Mouse (Mus musculus) myocyte (in vitro differentiated cells): ENCODE measurements around the gene Me3. TPM values are rescaled to one million over a fixed set of nuclear protein-coding genes. Genes with fewer than 3 reads are reported as not detected.
A peak's percentile ranks its signal among the peaks of the same experiment; 100 is the strongest.

Experiments used
- H3K27me3 ChIP-seq: one replicate; pipeline ENCODE4 v1.6.1; 2011; ENCODE audit not compliant: control insufficient read depth, insufficient read depth, insufficient read length
- H3K36me3 ChIP-seq: one replicate; pipeline ENCODE4 v1.6.1; 2011; ENCODE audit not compliant: control insufficient read depth, insufficient read depth
- H3K4me2 ChIP-seq: one replicate; pipeline ENCODE4 v1.6.1; 2011; ENCODE audit warnings: low read depth, control low read depth
- H3K4me3 ChIP-seq: one replicate; pipeline ENCODE4 v1.5.1; 2011; ENCODE audit warnings: mild to moderate bottlenecking, control low read depth, moderate library complexity
- H3K79me2 ChIP-seq: one replicate; pipeline ENCODE4 v1.6.1; 2011; ENCODE audit not compliant: control insufficient read depth, insufficient read depth
- H3ac ChIP-seq: one replicate; pipeline ENCODE4 v1.6.1; 2011; ENCODE audit not compliant: control insufficient read depth, insufficient read length
- CEBPB ChIP-seq: IDR thresholded peaks from 2 replicates; pipeline ENCODE4 v1.6.1; 2011; ENCODE audit warnings: mild to moderate bottlenecking, moderate library complexity; ENCODE audit not compliant: poor library complexity, insufficient read depth, severe bottlenecking
- E2F4 ChIP-seq: IDR thresholded peaks from one replicate; pipeline ENCODE4 v1.6.1; 2011; ENCODE audit warnings: mild to moderate bottlenecking, control low read depth, moderate library complexity; ENCODE audit not compliant: insufficient read depth
- MAX ChIP-seq: IDR thresholded peaks from one replicate; pipeline ENCODE4 v1.6.1; 2011; ENCODE audit warnings: low read depth, mild to moderate bottlenecking, control low read depth
- MYOD1 ChIP-seq, 3 experiments: IDR thresholded peaks; one replicate each; pipeline ENCODE4 v1.6.1; 2011; ENCODE audit warnings: control low read depth in 2 of 3, low read depth in 2 of 3, mild to moderate bottlenecking in 2 of 3, moderate library complexity in 1 of 3; ENCODE audit not compliant: insufficient read length in 2 of 3, control insufficient read depth in 1 of 3
- MYOG ChIP-seq, 3 experiments: IDR thresholded peaks; one replicate each; pipeline ENCODE4 v1.6.1; 2011; ENCODE audit warnings: control low read depth in 2 of 3, low read depth in 2 of 3, mild to moderate bottlenecking in 2 of 3; ENCODE audit not compliant: insufficient read length in 2 of 3, control insufficient read depth in 1 of 3, insufficient read depth in 1 of 3
- POLR2A ChIP-seq: IDR thresholded peaks from one replicate; pipeline ENCODE4 v1.6.1; 2011; ENCODE audit warnings: low read depth, mild to moderate bottlenecking, control low read depth, moderate library complexity; ENCODE audit not compliant: insufficient read length
- POLR2AphosphoS2 ChIP-seq: IDR thresholded peaks from one replicate; pipeline ENCODE4 v1.6.1; 2011; ENCODE audit warnings: low read depth, control low read depth; ENCODE audit not compliant: insufficient read length
- REST ChIP-seq: IDR thresholded peaks from one replicate; pipeline ENCODE4 v1.6.1; 2011; ENCODE audit warnings: mild to moderate bottlenecking, control low read depth, moderate library complexity; ENCODE audit not compliant: insufficient read depth, insufficient read length
- SRF ChIP-seq: IDR thresholded peaks from one replicate; pipeline ENCODE4 v1.6.1; 2011; ENCODE audit warnings: low read depth; ENCODE audit not compliant: control insufficient read depth, insufficient read length
- TCF12 ChIP-seq: IDR thresholded peaks from one replicate; pipeline ENCODE4 v1.6.1; 2011; ENCODE audit warnings: mild to moderate bottlenecking, control low read depth; ENCODE audit not compliant: poor library complexity, insufficient read depth, severe bottlenecking
- TCF3 ChIP-seq: IDR thresholded peaks from one replicate; pipeline ENCODE4 v1.6.1; 2011; ENCODE audit warnings: low read depth, control low read depth; ENCODE audit not compliant: insufficient read length
- USF1 ChIP-seq: IDR thresholded peaks from one replicate; pipeline ENCODE4 v1.6.1; 2011; ENCODE audit warnings: low read depth, mild to moderate bottlenecking, control low read depth, moderate library complexity
- polyA plus RNA-seq: library from polyadenylated mRNA; unstranded; fragments of >200 nt; fragmentation: generic; extraction: Trizol; gene quantifications from one replicate; pipeline ENCODE4 v1.2.1, GENCODE M21; 2012; ENCODE audit warnings: missing spikeins

Gene Me3
- polyA plus RNA-seq, 1 experiment = 7.8 TPM

DNA sequence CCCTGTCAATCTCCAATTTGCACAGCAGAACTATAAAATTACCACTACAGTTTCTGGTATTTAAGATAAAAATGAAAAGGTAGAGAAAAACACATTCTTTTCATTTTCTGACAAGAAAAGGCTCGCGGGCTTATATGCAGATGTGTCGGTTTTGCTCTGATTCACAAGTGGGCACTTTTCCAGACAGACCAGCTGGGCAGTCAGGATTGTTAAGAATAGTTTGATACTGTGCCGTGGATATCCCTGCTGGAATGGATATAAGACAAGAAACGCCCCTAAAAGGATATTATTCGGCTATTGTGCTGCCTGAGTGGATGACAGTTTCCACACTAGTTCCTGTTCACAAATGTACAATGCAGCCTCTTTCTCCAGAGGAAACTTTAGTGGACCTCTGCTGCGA, 116.2 kb downstream of the Me3 start:
- no peaks in the 10 kb centered on the region for H3K36me3 ChIP-seq
- H3K4me3 ChIP-seq = no peak overlapping the region
- TF ChIP-seq MYOD1 (IDR thresholded peaks at IDR 0.05; ENCODE audit: control insufficient read depth in 1 of 3, insufficient read length in 2 of 3, low read depth in 2 of 3) = no peak
- no peak for TF ChIP-seq CEBPB
- no peak for TF ChIP-seq MAX
- TF ChIP-seq REST = no peak
- TF ChIP-seq USF1 = no peak
- TF ChIP-seq E2F4 = no peak
- no peak for TF ChIP-seq POLR2A
- no peak for TF ChIP-seq SRF
- no peak for TF ChIP-seq TCF12
- no peak for TF ChIP-seq MYOG (IDR thresholded peaks at IDR 0.05; ENCODE audit: control insufficient read depth in 1 of 3, insufficient read depth in 1 of 3, insufficient read length in 2 of 3, low read depth in 2 of 3)
- TF ChIP-seq POLR2AphosphoS2 = no peak
- no peak for TF ChIP-seq TCF3
- H3K27me3 ChIP-seq = no peaks in the 10 kb centered on the region
- peak overlapping the region; percentile 73 for H3K4me2 ChIP-seq
- H3ac ChIP-seq = no peak overlapping the region
- H3K79me2 ChIP-seq = no peaks in the 10 kb centered on the region

DNA sequence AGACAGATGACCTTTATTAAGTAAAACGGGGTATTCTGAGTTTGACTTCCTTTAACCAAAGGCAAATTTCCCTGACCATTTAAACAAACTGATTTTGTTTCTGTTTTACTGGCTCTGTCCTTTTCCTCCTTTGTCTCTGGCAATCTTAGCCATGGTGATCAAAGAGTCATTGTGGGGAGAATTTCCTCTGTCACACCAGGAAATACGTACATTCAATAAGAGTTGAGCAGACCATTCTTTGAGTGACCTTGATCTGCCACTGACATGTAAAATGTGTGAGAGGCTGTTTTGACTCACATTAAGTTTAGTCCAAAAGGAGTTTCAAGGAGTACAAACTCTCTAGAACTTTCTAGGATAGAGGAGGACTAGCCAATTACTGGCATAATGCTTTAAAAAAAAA, 117.0 kb downstream of the Me3 start:
- TF ChIP-seq SRF (no peak), CEBPB (no peak), POLR2AphosphoS2 (no peak), MAX (no peak), USF1 (no peak), POLR2A (no peak), REST (no peak), TCF3 (no peak), TCF12 (no peak), E2F4 (no peak)
- Histone ChIP-seq H3K79me2 (no peaks in the 10 kb centered on the region), H3K4me3 (no peak overlapping the region), H3K27me3 (no peaks in the 10 kb centered on the region), H3K4me2 (peak overlapping the region; percentile 73), H3ac (no peak overlapping the region), H3K36me3 (no peaks in the 10 kb centered on the region)

DNA sequence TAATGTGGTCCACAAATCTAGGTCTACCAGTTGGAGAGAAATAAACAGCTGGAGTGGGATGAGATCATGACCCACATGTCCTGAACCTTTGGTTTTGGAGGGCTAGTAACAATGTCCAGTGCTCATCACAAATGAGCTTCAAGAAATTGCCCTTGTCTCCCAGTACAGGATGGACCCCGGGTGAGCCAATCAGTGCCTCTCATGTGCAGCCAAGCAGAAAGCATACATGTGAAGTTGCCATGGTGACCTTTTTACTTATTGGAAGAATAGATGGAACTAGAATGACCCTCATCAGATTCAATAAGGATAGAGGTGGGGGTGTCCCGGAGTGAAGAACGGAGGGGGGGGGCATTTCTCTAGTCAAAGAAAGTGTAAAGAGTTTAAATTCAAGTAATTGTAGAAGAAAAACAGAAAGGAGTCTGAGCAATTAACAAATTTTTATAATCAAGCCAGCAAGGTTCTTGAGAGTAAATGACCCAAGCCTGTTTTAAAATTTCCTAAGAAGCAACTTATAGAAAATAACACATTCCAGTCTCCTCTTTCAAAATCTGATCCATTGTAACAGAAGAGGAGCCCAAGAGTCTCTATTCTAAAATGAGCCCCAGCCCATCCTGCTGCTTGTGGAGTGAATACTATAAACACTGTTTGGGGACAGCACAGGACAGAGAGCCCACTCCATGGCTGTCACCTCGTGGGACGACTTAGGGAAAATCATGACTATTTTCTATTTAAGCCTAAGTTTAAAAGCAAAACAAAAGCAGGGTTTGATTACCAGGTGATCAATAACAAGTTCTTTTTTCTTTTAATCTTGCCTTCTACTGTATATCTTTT, 134.7 kb downstream of the Me3 start:
- Histone ChIP-seq H3K4me2 (no peak overlapping the region), H3K27me3 (no peaks in the 10 kb centered on the region), H3ac (no peak overlapping the region), H3K4me3 (no peak overlapping the region), H3K36me3 (no peaks in the 10 kb centered on the region), H3K79me2 (no peaks in the 10 kb centered on the region)
- TF ChIP-seq MYOG (IDR thresholded peaks at IDR 0.05; ENCODE audit: control insufficient read depth in 1 of 3, insufficient read depth in 1 of 3, insufficient read length in 2 of 3, low read depth in 2 of 3) = no peak
- no peak for TF ChIP-seq SRF
- no peak for TF ChIP-seq REST
- TF ChIP-seq CEBPB = no peak
- TF ChIP-seq TCF3 = no peak
- TF ChIP-seq TCF12 = no peak
- TF ChIP-seq POLR2AphosphoS2 = no peak

DNA sequence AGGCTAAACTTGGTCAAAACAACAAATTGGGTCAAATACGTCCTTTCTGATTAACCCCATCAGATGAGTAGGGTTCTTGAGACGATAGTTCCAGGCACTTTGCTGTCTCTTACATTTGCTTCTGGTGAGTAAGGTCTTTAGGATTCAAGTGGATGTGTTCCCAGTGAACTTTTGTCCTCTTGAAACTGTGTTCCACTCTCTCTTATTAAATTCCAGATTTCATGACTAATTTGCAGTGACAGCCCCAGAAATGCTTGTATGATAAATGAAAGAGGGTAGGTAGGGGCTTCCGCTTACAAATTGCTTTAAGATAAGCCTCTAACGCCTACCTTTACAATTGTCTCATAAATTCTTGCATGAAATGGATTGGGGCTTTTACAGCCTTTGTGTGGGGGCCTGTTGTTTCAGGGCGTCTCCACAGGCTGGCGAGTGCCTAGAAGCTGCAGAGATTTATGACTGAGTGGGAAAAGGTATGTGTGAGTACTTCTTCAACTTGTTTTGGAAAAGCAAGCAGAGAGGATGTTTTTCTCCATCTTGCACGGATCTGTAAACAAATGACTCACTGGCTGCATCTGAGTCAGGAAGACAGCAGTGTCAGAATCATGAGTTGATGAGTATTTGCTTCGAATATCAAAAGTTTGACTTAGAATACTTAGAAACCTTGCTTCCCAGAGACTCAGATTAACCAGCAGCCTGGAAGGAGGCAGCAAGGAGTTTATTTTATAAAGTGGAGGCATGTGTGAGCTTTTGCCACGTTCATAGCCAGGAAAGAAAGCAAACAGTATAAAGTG, 137.1 kb downstream of the Me3 start:
- no peaks in the 10 kb centered on the region for H3K27me3 ChIP-seq
- no peak overlapping the region for H3K4me2 ChIP-seq
- H3ac ChIP-seq = no peak overlapping the region
- H3K36me3 ChIP-seq = no peaks in the 10 kb centered on the region
- H3K4me3 ChIP-seq = no peak overlapping the region
- TF ChIP-seq POLR2AphosphoS2 (no peak), REST (no peak), SRF (no peak), E2F4 (no peak), MYOD1 (IDR thresholded peaks at IDR 0.05; ENCODE audit: control insufficient read depth in 1 of 3, insufficient read length in 2 of 3, low read depth in 2 of 3) (no peak), MAX (no peak), POLR2A (no peak), USF1 (no peak), TCF12 (no peak), MYOG (IDR thresholded peaks at IDR 0.05; ENCODE audit: control insufficient read depth in 1 of 3, insufficient read depth in 1 of 3, insufficient read length in 2 of 3, low read depth in 2 of 3) (no peak), CEBPB (no peak), TCF3 (no peak)
- H3K79me2 ChIP-seq = no peaks in the 10 kb centered on the region
